Comparison of ENCODE assay signal across 9 mouse cellular contexts in the genomic region with DNA sequence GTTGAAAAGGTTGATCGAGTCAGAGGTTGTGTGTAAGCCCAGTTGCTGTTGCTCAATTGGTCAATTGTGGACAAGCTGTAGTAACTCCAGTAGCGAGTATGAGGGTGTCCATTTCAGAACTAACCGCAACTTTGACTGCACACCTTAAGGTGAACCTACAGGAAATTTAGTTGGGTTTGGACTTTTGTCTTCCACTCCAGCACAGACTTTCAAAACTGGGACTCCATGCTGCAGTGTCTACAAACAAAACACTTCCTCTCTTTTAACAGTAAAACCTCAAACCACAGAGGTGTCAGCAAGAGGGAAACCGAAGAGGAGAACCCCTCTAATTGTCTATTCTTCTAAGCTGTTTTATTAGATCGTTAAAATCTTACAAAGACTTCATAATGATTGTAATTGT. TPM values are rescaled to one million over a fixed set of nuclear protein-coding genes. Genes with fewer than 3 reads are reported as not detected.
DNase-seq lines count a peak whose midpoint lies in the region; ATAC-seq and TF ChIP-seq lines count a peak whose summit lies in the region.
"Had no signal": no experiment of that assay in that cellular context is flagged by ENCODE, and none has a peak within 500 bp of the region (broad histone marks: within the 10 kb centered on the region; RNA-seq: fewer than 3 reads in every experiment).

No protein-coding gene starts in this region.

- no peaks in the 10 kb centered on the region for H3K9me3 ChIP-seq in heart, embryonic 10.5 days
- H3K9me3 ChIP-seq in forebrain, postnatal 0 days (ENCODE audit: low read length), result no peaks in the 10 kb centered on the region
- H3K9me3 ChIP-seq in liver, postnatal 0 days (ENCODE audit: low read length), result no peaks in the 10 kb centered on the region

- H3K27ac ChIP-seq in heart, embryonic 10.5 days, result no peak overlapping the region
- H3K27ac ChIP-seq in forebrain, postnatal 0 days (ENCODE audit: low read depth, low read length), result no peak overlapping the region
- peak overlapping the region; percentile 86 for H3K27ac ChIP-seq in liver, postnatal 0 days (ENCODE audit: low read depth)

- H3K4me1 ChIP-seq in heart, embryonic 10.5 days, result peaks cover 43% of the 10 kb centered on the region
- H3K4me1 ChIP-seq in forebrain, postnatal 0 days (ENCODE audit: insufficient read depth), result no peaks in the 10 kb centered on the region
- H3K4me1 ChIP-seq in liver, postnatal 0 days (ENCODE audit: insufficient read depth), result peaks cover 33% of the 10 kb centered on the region

- H3K36me3 ChIP-seq in heart, embryonic 10.5 days, result peaks cover 27% of the 10 kb centered on the region
- H3K36me3 ChIP-seq in forebrain, postnatal 0 days (ENCODE audit: insufficient read depth), result no peaks in the 10 kb centered on the region
- 0 out of 2 replicates have a peak, but pooled peaks cover 2% of the 10 kb centered on the region for H3K36me3 ChIP-seq in liver, postnatal 0 days (replicated peaks; ENCODE audit: insufficient read depth, low read length)

- peak overlapping the region; percentile 96 for H3K4me2 ChIP-seq in forebrain, postnatal 0 days (ENCODE audit: low read depth)
- H3K4me2 ChIP-seq in liver, postnatal 0 days (ENCODE audit: low read depth, low read length), result peak overlapping the region; percentile 85

- WGBS in heart, embryonic 10.5 days, result 56% methylated on average over 5 of the region's 5 CpGs
- WGBS in forebrain, postnatal 0 days, result 36% methylated on average over 5 of the region's 5 CpGs
- 12% methylated on average over 5 of the region's 5 CpGs for WGBS in liver, postnatal 0 days (ENCODE audit: insufficient replicate concordance)

- DNase-seq in heart, embryonic 10.5 days (ENCODE audit: low spot score), result no peak
- DNase-seq in heart, postnatal 14 days, result no peak
- DNase-seq in CD4-positive, CD25-positive, alpha-beta regulatory T cell, adult 2 months (ENCODE audit: low read depth, low spot score), result peak; percentile 41
- DNase-seq in forebrain, postnatal 0 days, result no peak
- DNase-seq in liver, postnatal 0 days, result no peak
- no peak for DNase-seq in retina, postnatal 1 day
- DNase-seq in urinary bladder, postnatal 25 days (ENCODE audit: low spot score), result no peak
- no peak for DNase-seq in cerebellum, postnatal 10 days

- H3K9ac ChIP-seq in forebrain, postnatal 0 days, result peak overlapping the region; percentile 95
- peak overlapping the region; percentile 45 for H3K9ac ChIP-seq in liver, postnatal 0 days (replicated peaks)

- no peak for TF ChIP-seq EP300 in liver, postnatal 0 days (IDR thresholded peaks at IDR 0.05; ENCODE audit: low read depth)

- peak overlapping the region; percentile 97 for H3K4me3 ChIP-seq in heart, embryonic 10.5 days
- H3K4me3 ChIP-seq in forebrain, postnatal 0 days (ENCODE audit: low read depth, low read length), result peak overlapping the region; percentile 94
- H3K4me3 ChIP-seq in liver, postnatal 0 days (ENCODE audit: low read depth, low read length), result peak overlapping the region; percentile 93

- ATAC-seq in forebrain, postnatal 0 days, result no peak
- ATAC-seq in liver, postnatal 0 days, result no peak

- TF ChIP-seq CTCF in forebrain, postnatal 0 days (IDR thresholded peaks at IDR 0.05; ENCODE audit: low read depth), result no peak
- TF ChIP-seq CTCF in liver, postnatal 0 days (IDR thresholded peaks at IDR 0.05; ENCODE audit: low read depth), result no peak

- intact Hi-C loops in heart, postnatal 14 days (cut with DNase I), result loop anchor here (5.0 kb wide), 1 partner anchor 42 kb away; no protein-coding TSS in a partner anchor

- no peaks in the 10 kb centered on the region for H3K27me3 ChIP-seq in heart, embryonic 10.5 days (ENCODE audit: insufficient read depth, poor library complexity, severe bottlenecking)
- H3K27me3 ChIP-seq in forebrain, postnatal 0 days (ENCODE audit: insufficient read depth, low read length), result no peaks in the 10 kb centered on the region
- H3K27me3 ChIP-seq in liver, postnatal 0 days (ENCODE audit: insufficient read depth, low read length), result no peaks in the 10 kb centered on the region
- H3K27me3 ChIP-seq: Patski had no signal

RNA-seq across cellular contexts. Expression of a gene that starts 2.1 kb away (rescaled TPM):
- polyA plus RNA-seq in heart, embryonic 10.5 days (2016; fragmentation: Nextera tagmentation; extraction: Ambion mirVana), result 134 and 287 TPM in 2 replicates
- 10 to 100 TPM; 68.3 to 68.5 TPM for total RNA-seq in heart, postnatal 14 days (2021)
- total RNA-seq in forebrain, postnatal 0 days (2014; rRNA removed), result 151 and 181 TPM in 2 replicates
- 169 and 171 TPM in 2 replicates for polyA plus RNA-seq in forebrain, postnatal 0 days (2015; fragmentation: Nextera tagmentation; extraction: Ambion mirVana)
- 84.3 and 87.4 TPM in 2 replicates for polyA plus RNA-seq in liver, postnatal 0 days (2015; fragmentation: Nextera tagmentation; extraction: Ambion mirVana)

RNA-seq across cellular contexts. Expression of a gene that starts 44.7 kb away (rescaled TPM):
- 0.31 and 1.0 TPM in 2 replicates for polyA plus RNA-seq in heart, embryonic 10.5 days (2016; fragmentation: Nextera tagmentation; extraction: Ambion mirVana)
- 1 to 10 TPM; 1.3 TPM for total RNA-seq in heart, postnatal 14 days (2021)
- total RNA-seq in forebrain, postnatal 0 days (2014; rRNA removed), result 0.05 and 0.92 TPM in 2 replicates
- 0.58 and 0.61 TPM in 2 replicates for polyA plus RNA-seq in forebrain, postnatal 0 days (2015; fragmentation: Nextera tagmentation; extraction: Ambion mirVana)
- polyA plus RNA-seq in liver, postnatal 0 days (2015; fragmentation: Nextera tagmentation; extraction: Ambion mirVana), result 6.8 and 8.2 TPM in 2 replicates
- polyA plus RNA-seq: Patski had no signal
